Mouse (Mus musculus): ENCODE results near the gene Elk3.

GRCm38 (mm10) chr10:93198958-93199357 is 112.0 kb downstream of the Elk3 start:
- TF ChIP-seq POLR2A (IDR thresholded peaks at IDR 0.05; ENCODE audit: control insufficient read depth, extremely low read depth, insufficient read depth, low read length, poor library complexity) (no peak), CTCF (IDR thresholded peaks at IDR 0.05; ENCODE audit: borderline replicate concordance, control insufficient read depth, extremely low read depth, insufficient read depth, low read length, poor library complexity) (no peak)
